Mouse (Mus musculus): ENCODE results near the gene Atp6v0a1. TPM values are rescaled to one million over a fixed set of nuclear protein-coding genes. Genes with fewer than 3 reads are reported as not detected.

Atp6v0a1 gene
- polyA plus RNA-seq, 1 experiment from 2014 or later: 167 TPM

DNA sequence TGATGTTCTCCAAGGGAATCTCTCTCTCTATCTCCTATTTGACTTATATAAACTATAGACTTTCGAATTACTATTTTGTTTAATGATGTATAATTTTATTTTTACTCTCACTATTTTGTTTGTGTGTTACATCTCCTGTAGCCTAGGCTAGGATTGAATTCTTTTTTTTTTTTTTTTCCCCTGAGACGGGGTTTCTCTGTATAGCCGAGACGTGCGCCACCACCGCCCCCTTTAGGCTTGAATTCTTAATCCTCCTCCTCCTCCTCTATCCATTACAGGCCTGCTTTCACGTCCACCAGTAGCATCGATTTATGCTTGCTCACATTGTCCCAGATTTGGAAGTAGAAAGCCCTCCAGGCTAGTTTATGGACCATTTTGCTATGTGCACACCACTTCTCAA lies 27.2 kb upstream of the Atp6v0a1 start:
- no peak overlapping the region for H3K4me2 ChIP-seq
- peaks cover 5% of the 10 kb centered on the region; the same call in 1 of the 2 replicates for H3K4me1 ChIP-seq
- no peak overlapping the region for H3K27ac ChIP-seq (replicated peaks)
- H3K36me3 ChIP-seq: no peaks in the 10 kb centered on the region
- ATAC-seq (ENCODE audit: low FRiP score): no peak
- H3K9ac ChIP-seq (replicated peaks): no peak overlapping the region
- H3K27me3 ChIP-seq (replicated peaks): peaks cover 6% of the 10 kb centered on the region; the same call in 1 of the 2 replicates
- H3K9me3 ChIP-seq (replicated peaks): no peaks in the 10 kb centered on the region
- no peak overlapping the region for H3K4me3 ChIP-seq (replicated peaks)
- 13% methylated on average over 8 of the region's 8 CpGs for WGBS

DNA sequence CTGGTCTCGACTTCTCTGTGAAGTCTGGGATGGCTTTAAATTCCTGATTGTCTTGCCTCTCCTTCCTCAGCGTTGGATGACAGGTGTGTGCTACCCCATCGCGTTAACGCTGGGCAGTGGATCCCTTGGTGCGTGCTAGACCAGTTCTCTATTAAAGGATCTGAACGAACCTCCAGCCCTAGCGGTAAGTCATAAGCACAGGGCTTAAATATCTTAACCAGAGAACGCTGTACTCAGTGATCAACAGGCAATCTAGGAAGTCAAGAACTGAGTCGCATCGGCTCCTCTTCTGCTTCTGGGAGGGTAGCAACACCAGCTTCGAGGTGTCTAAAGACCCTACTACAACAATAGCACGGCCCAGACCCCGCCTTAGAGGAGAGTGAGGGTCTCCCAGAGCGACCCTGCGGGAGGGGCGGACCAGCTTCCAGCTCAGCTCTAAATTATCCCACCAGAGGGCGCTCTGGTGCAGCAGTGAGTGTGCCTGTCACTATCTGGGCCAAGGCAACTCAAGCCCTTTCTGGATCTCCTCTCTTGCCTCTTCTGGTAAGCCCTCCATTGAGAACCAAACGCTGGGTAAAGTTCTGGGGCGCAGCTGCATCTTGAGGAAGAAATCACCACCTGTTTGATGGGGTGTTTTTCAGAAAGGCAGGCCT lies 26.0 kb upstream of the Atp6v0a1 start:
- peak overlapping the region; percentile 37 for H3K4me3 ChIP-seq (replicated peaks)
- H3K27me3 ChIP-seq (replicated peaks): peaks cover 6% of the 10 kb centered on the region; the same call in 1 of the 2 replicates
- peak; percentile 74 for ATAC-seq (ENCODE audit: low FRiP score)
- peak overlapping the region; percentile 47 for H3K9ac ChIP-seq (replicated peaks)
- H3K36me3 ChIP-seq: no peaks in the 10 kb centered on the region
- 3% methylated on average over 20 of the region's 20 CpGs for WGBS
- peak overlapping the region; percentile 67 for H3K4me2 ChIP-seq
- H3K4me1 ChIP-seq: peaks cover 5% of the 10 kb centered on the region; the same call in 1 of the 2 replicates
- no peaks in the 10 kb centered on the region for H3K9me3 ChIP-seq (replicated peaks)
- no peak overlapping the region for H3K27ac ChIP-seq (replicated peaks)

DNA sequence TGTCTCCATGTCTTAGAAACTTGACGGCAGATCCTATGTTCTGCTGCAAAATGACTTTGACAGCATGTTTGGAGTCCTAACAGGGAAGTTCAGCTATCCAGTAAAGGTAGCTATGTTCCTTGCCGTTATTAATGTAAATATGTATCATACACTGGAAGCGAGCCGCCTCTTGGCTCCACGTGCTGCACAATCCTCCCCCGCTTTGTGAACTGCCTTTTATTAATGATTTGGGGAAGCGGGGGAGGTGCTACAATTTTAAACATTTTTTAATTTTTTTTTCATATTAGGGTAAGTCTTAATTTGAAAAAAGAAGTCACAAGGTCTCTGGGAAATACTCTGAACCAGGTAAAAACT lies 25.5 kb upstream of the Atp6v0a1 start:
- Histone ChIP-seq H3K27ac (replicated peaks) (no peak overlapping the region), H3K4me3 (replicated peaks) (no peak overlapping the region), H3K9ac (replicated peaks) (no peak overlapping the region), H3K9me3 (replicated peaks) (no peaks in the 10 kb centered on the region), H3K4me1 (peaks cover 5% of the 10 kb centered on the region; the same call in 1 of the 2 replicates), H3K4me2 (no peak overlapping the region), H3K27me3 (replicated peaks) (peaks cover 6% of the 10 kb centered on the region; the same call in 1 of the 2 replicates), H3K36me3 (no peaks in the 10 kb centered on the region)
- no peak for ATAC-seq (ENCODE audit: low FRiP score)
- WGBS: 85% methylated on average over 7 of the region's 7 CpGs

DNA sequence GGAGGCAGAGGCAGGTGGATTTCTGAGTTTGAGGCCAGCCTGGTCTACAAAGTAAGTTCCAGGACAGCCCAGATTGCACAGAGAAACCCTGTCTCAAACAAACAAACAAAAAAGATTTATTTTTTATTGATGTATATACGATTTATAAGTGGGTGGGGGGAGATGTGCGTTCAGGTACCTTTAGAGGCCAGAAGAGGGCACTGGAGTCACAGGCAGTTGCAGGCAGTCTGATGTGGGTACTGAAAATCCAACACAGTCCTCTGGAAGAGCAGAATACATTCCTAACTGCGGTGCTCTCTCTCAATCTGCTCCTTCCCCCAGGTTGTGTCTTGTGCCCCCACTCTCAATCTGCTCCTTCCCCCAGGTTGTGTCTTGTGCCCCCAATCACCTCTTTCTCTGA lies 23.6 kb upstream of the Atp6v0a1 start:
- 64% methylated on average over 3 of the region's 3 CpGs for WGBS
- H3K27me3 ChIP-seq (replicated peaks): peaks cover 4% of the 10 kb centered on the region; the same call in 1 of the 2 replicates
- no peak overlapping the region for H3K4me3 ChIP-seq (replicated peaks)

DNA sequence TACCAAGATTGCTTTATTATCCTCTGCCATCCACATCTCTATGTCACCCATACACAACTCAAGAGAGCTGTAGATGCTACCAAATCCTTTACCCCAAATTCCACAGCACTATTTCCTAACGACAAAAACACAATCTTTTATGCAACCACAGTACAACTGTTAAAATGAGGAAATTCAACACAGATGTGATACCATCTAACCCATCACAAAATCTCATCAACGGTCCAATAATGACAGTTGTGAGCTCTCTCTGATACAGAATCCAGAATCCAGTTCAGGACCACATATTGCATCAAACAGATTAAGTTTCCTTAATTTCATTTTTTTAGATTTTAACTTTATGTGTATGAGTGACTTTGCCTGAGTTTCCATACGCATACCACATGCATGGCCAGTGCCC lies 20.6 kb upstream of the Atp6v0a1 start:
- Histone ChIP-seq H3K27ac (replicated peaks) (no peak overlapping the region), H3K4me3 (replicated peaks) (no peak overlapping the region), H3K27me3 (replicated peaks) (no peaks in the 10 kb centered on the region), H3K4me1 (no peaks in the 10 kb centered on the region), H3K9me3 (replicated peaks) (no peaks in the 10 kb centered on the region), H3K9ac (replicated peaks) (no peak overlapping the region), H3K4me2 (no peak overlapping the region), H3K36me3 (no peaks in the 10 kb centered on the region)
- WGBS: 86% methylated on average over 3 of the region's 3 CpGs
- ATAC-seq (ENCODE audit: low FRiP score): no peak

More for the DNA sequence above, 23.6 kb upstream of the Atp6v0a1 start:
- Histone ChIP-seq H3K36me3 (no peaks in the 10 kb centered on the region), H3K4me1 (peaks cover 5% of the 10 kb centered on the region; the same call in 1 of the 2 replicates), H3K4me2 (no peak overlapping the region), H3K9me3 (replicated peaks) (no peaks in the 10 kb centered on the region), H3K9ac (replicated peaks) (no peak overlapping the region), H3K27ac (replicated peaks) (no peak overlapping the region)
- ATAC-seq (ENCODE audit: low FRiP score): no peak

DNA sequence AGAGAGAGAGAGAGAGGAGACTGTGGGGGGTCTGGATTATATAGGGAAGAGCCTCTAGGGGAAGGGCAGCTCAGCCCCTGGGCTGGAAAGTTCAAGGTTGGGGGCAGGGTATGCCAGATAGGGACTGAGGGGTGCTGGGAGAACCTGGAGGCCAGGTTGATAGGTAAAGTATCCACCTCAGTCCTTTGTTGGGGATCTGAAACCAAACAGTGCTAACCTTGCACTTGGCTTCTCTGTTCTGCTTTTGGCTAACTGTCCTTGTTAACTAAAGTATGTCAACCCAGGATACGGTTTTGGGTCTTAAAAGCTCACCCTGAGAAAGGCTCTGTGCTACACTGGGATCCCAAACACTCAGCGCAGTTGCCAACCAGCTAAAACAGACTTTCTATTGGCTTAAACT lies 19.6 kb upstream of the Atp6v0a1 start:
- ATAC-seq (ENCODE audit: low FRiP score): no peak
- Histone ChIP-seq H3K9me3 (replicated peaks) (no peaks in the 10 kb centered on the region), H3K4me3 (replicated peaks) (no peak overlapping the region), H3K36me3 (no peaks in the 10 kb centered on the region), H3K27ac (replicated peaks) (no peak overlapping the region), H3K9ac (replicated peaks) (no peak overlapping the region), H3K4me1 (no peaks in the 10 kb centered on the region), H3K4me2 (no peak overlapping the region), H3K27me3 (replicated peaks) (no peaks in the 10 kb centered on the region)
- 70% methylated on average over 2 of the region's 2 CpGs for WGBS

DNA sequence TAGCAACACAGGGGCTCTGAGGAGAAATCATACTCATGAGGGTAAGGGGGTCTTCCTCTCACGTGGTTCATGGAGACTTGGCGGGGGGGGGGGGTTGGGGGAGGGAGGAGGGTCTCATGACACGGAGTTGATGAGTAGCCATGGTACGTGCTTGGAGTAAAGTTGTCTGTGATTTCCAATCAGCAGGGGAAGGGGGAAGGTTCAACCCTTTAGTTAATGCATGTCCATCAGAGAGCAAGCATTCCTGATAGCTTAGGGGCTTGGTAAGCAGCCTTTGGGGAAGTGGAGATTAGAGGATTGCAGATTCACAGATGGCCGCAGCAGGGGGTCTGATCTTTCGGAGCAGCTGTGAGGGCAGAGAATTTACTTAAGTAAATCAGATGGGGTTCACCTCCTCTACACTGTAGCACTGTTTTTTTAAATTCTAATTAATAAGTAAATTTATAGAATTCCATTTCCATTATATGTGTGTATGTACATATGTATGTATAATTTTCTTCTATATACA lies 18.2 kb upstream of the Atp6v0a1 start:
- ATAC-seq (ENCODE audit: low FRiP score): no peak
- no peak overlapping the region for H3K4me2 ChIP-seq

DNA sequence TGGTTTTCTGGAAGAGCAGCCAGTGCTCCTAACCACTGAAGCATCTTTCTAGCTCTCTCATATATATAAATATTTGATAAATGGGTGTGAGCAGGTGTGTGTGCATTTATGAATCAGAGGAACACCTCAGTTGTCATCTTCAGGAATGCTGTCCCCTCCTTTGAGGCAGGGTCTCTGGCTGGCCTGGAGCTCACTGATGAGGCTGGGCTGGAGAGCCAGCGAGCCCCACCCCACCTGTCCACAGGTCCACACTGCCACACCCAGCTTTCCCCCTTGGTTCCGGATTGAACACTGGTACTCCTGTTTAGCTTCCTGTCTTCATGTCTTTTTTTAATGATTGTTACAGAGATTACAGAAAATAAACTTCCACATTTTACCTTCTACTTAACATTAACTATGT lies 15.8 kb upstream of the Atp6v0a1 start:
- H3K27me3 ChIP-seq (replicated peaks): no peaks in the 10 kb centered on the region
- no peak overlapping the region for H3K4me3 ChIP-seq (replicated peaks)
- H3K4me2 ChIP-seq: no peak overlapping the region
- no peak overlapping the region for H3K9ac ChIP-seq (replicated peaks)
- 90% methylated on average over 2 of the region's 2 CpGs for WGBS
- ATAC-seq (ENCODE audit: low FRiP score): no peak
- H3K9me3 ChIP-seq (replicated peaks): no peaks in the 10 kb centered on the region
- H3K36me3 ChIP-seq: no peaks in the 10 kb centered on the region
- H3K4me1 ChIP-seq: no peaks in the 10 kb centered on the region
- no peak overlapping the region for H3K27ac ChIP-seq (replicated peaks)

More for the DNA sequence above, 18.2 kb upstream of the Atp6v0a1 start:
- H3K4me1 ChIP-seq: no peaks in the 10 kb centered on the region
- no peak overlapping the region for H3K4me3 ChIP-seq (replicated peaks)
- no peaks in the 10 kb centered on the region for H3K36me3 ChIP-seq
- no peaks in the 10 kb centered on the region for H3K27me3 ChIP-seq (replicated peaks)
- 35% methylated on average over 6 of the region's 6 CpGs for WGBS
- no peak overlapping the region for H3K27ac ChIP-seq (replicated peaks)
- no peaks in the 10 kb centered on the region for H3K9me3 ChIP-seq (replicated peaks)
- no peak overlapping the region for H3K9ac ChIP-seq (replicated peaks)

DNA sequence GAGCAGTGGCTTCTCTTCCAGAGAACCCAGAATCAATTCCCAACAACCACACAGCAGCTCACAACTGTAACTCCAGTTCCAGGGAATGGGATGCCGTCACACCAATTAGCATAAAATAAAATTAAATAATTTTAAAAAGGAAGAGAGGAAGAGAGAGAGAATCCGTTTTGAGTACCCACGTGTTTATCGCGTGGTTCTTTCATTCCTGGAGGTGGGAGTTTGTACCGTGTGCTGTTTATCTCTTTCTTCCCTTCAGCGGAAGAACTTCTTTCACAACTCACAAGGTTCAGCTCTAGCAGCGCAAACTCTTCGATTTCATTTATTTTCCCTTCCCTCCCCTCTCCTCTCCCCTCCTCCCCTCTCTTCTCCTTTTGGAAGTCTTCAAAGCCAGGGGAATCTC lies 15.0 kb upstream of the Atp6v0a1 start:
- H3K9ac ChIP-seq (replicated peaks): no peak overlapping the region
- H3K27ac ChIP-seq (replicated peaks): no peak overlapping the region
- no peaks in the 10 kb centered on the region for H3K27me3 ChIP-seq (replicated peaks)
- no peaks in the 10 kb centered on the region for H3K36me3 ChIP-seq
- WGBS: 71% methylated on average over 9 of the region's 9 CpGs
- H3K4me2 ChIP-seq: no peak overlapping the region
- H3K4me3 ChIP-seq (replicated peaks): no peak overlapping the region
- H3K4me1 ChIP-seq: no peaks in the 10 kb centered on the region
- ATAC-seq (ENCODE audit: low FRiP score): no peak
- H3K9me3 ChIP-seq (replicated peaks): no peaks in the 10 kb centered on the region

DNA sequence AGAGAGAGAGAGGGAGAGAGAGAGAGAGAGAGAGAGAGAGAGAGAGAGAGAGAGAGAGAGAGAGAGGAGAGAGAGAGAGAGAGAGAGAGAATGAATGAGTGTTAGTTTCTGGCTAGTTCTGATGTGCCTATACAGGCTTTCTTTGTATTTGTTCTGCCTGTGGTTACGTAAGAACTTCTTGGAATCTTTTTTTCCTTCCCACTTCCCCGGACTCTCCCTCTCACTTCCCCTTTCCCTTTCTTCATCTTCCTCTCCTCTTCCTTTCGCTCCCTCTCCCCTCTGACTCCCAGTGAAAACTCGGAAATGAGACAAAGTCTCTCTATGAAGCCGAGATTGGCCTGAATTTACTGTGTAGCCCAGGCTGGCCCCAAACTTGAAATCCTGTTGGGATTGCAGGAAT lies 14.6 kb upstream of the Atp6v0a1 start:
- Histone ChIP-seq H3K27ac (replicated peaks) (no peak overlapping the region), H3K4me3 (replicated peaks) (no peak overlapping the region), H3K27me3 (replicated peaks) (no peaks in the 10 kb centered on the region), H3K4me1 (no peaks in the 10 kb centered on the region), H3K36me3 (no peaks in the 10 kb centered on the region), H3K9ac (replicated peaks) (no peak overlapping the region), H3K9me3 (replicated peaks) (no peaks in the 10 kb centered on the region), H3K4me2 (no peak overlapping the region)
- no peak for ATAC-seq (ENCODE audit: low FRiP score)
- 79% methylated on average over 5 of the region's 5 CpGs for WGBS

DNA sequence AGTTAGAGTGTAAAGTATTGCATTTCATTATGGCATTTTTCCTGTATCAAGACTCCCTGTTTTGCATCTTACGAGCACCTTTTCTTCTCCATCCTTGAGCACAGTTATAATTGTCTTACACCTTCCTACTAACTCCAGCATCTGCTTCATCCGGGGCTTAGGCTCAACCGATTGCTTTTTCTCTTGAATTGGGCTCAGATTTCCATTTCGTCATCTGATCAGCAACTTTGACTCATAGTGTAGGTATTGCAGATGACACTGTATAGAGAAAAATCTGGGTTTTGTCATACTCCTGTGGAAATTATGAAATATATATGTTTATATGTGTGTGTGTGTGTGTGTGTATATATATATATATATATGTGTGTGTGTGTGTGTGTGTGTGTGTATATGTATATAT lies 12.8 kb upstream of the Atp6v0a1 start:
- Histone ChIP-seq H3K4me3 (replicated peaks) (no peak overlapping the region), H3K36me3 (no peaks in the 10 kb centered on the region), H3K9ac (replicated peaks) (no peak overlapping the region), H3K4me2 (no peak overlapping the region), H3K4me1 (no peaks in the 10 kb centered on the region), H3K9me3 (replicated peaks) (no peaks in the 10 kb centered on the region), H3K27ac (replicated peaks) (no peak overlapping the region), H3K27me3 (replicated peaks) (no peaks in the 10 kb centered on the region)
- ATAC-seq (ENCODE audit: low FRiP score): no peak
- 90% methylated on average over 4 of the region's 4 CpGs for WGBS

DNA sequence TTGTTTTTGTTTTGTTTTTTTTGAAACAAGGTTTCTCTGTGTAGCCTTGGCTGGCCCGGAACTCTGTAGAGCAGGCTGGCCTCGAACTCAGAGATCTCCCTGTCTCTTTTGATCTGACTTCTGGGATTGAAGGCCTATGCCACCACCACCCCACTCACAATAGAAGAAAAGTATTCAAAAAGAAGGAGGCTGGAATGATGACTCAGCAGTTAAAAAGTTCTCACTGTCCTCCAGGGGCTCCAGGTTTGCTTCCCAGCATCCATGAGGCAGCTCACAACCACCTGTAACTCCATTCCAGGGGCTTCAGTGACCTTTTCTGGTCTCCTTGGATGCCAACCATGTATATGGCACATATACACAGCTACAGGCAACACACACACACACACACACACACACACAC lies 10.4 kb upstream of the Atp6v0a1 start:
- Histone ChIP-seq H3K9me3 (replicated peaks) (no peaks in the 10 kb centered on the region), H3K9ac (replicated peaks) (no peak overlapping the region), H3K4me3 (replicated peaks) (no peak overlapping the region), H3K4me1 (no peaks in the 10 kb centered on the region), H3K27ac (replicated peaks) (no peak overlapping the region), H3K36me3 (no peaks in the 10 kb centered on the region), H3K27me3 (replicated peaks) (no peaks in the 10 kb centered on the region), H3K4me2 (no peak overlapping the region)
- no peak for ATAC-seq (ENCODE audit: low FRiP score)
- 92% methylated on average over 2 of the region's 2 CpGs for WGBS
